Mouse (Mus musculus) testis, adult 2 months (tissue): Measurements from ENCODE around the gene Depdc1b. TPM values are rescaled to one million over a fixed set of nuclear protein-coding genes. Genes with fewer than 3 reads are reported as not detected.

ENCODE experiments used
- H3K27ac ChIP-seq: fragments of 200-500 bp; 2 replicates; pipeline ENCODE4 v1.5.1; 2012; ENCODE audit warnings: low read depth, low read length; ENCODE audit not compliant: control insufficient read depth, insufficient read depth
- H3K27me3 ChIP-seq: fragments of 200-500 bp; 2 replicates; pipeline ENCODE4 v1.6.1; 2012; ENCODE audit warnings: mild to moderate bottlenecking, low read length, moderate library complexity; ENCODE audit not compliant: control insufficient read depth, insufficient read depth
- H3K36me3 ChIP-seq: fragments of 200-500 bp; 2 replicates; pipeline ENCODE4 v1.6.1; 2012; ENCODE audit warnings: mild to moderate bottlenecking, low read length; ENCODE audit not compliant: control insufficient read depth, insufficient read depth
- H3K4me1 ChIP-seq: fragments of 200-500 bp; 2 replicates; pipeline ENCODE4 v1.6.1; 2012; ENCODE audit warnings: low read length; ENCODE audit not compliant: control insufficient read depth, insufficient read depth
- H3K4me3 ChIP-seq: fragments of 200-500 bp; 2 replicates; pipeline ENCODE4 v1.5.1; 2012; ENCODE audit warnings: low read depth, mild to moderate bottlenecking, low read length, moderate library complexity, mixed read lengths; ENCODE audit not compliant: control insufficient read depth
- CTCF ChIP-seq: fragments of 200-500 bp; IDR thresholded peaks from 2 replicates; pipeline ENCODE4 v1.5.1; 2012; ENCODE audit warnings: low read depth, mild to moderate bottlenecking, inconsistent platforms, low read length, moderate library complexity; ENCODE audit not compliant: control insufficient read depth, insufficient read depth, insufficient replicate concordance
- POLR2A ChIP-seq: fragments of 200-500 bp; IDR thresholded peaks from 2 replicates; pipeline ENCODE4 v1.6.1; 2012; ENCODE audit warnings: low read depth, mild to moderate bottlenecking, inconsistent platforms, low read length, moderate library complexity; ENCODE audit not compliant: control insufficient read depth
- polyA plus RNA-seq: library from polyadenylated mRNA; depleted of rRNA; stranded (reverse); fragments of >200 nt; gene quantifications from 2 replicates; pipeline ENCODE4 v1.2.3, GENCODE M21; 2012

Gene Depdc1b
- polyA plus RNA-seq, 1 experiment = 5.5 TPM

DNA sequence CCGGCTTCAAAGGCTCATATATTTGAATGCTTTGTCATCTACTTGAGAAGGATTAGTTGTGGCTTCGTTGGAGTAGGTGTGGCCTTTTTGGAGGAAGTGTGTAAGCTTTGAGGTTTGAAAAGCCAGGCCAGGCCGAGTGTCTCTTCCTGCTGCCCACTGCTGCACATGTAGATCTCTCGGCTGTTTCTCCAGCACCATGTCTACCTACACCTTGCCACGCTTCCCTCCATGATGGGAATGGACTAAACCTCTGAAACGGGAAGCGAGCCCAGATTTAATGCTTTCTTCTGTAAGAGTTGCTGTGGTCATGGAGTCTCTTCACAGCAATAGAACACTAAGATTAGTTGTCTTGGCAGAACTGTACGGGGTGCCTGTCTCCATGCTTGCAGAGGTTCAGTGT, 4.1 kb downstream of the Depdc1b start:
- H3K27ac ChIP-seq = no peak overlapping the region
- H3K36me3 ChIP-seq = no peaks in the 10 kb centered on the region
- TF ChIP-seq CTCF (no peak), POLR2A (no peak)

DNA sequence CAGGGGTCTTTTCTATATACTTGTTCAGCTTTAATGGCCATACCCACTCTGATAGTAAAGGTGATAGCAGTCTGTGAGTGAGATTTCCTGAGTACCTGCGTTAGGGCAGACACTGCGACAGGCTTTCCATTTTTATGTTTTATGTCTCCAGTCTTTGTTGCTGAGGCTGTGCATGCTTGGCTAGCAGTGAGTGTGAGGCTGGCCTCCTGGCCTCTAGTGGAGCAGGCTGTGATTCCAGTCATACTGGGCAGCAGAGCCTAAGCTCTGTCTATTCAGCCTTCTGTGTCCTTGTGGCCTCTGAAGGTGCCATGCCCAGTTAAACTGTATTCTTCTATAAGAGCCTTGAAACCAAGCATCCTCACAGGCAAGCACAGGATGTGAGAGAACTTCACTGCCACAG, 6.3 kb downstream of the Depdc1b start:
- Histone ChIP-seq H3K36me3 (no peaks in the 10 kb centered on the region), H3K4me3 (no peak overlapping the region), H3K27me3 (no peaks in the 10 kb centered on the region), H3K27ac (no peak overlapping the region), H3K4me1 (peaks cover 2% of the 10 kb centered on the region)
- no peak for TF ChIP-seq CTCF
- TF ChIP-seq POLR2A = no peak

More for the DNA sequence above, 4.1 kb downstream of the Depdc1b start:
- H3K27me3 ChIP-seq = no peaks in the 10 kb centered on the region
- peaks cover 5% of the 10 kb centered on the region for H3K4me1 ChIP-seq
- H3K4me3 ChIP-seq = no peak overlapping the region

GRCm38 (mm10) chr13:108323317-108323716, 7.2 kb downstream of the Depdc1b start:
- H3K27me3 ChIP-seq = no peaks in the 10 kb centered on the region
- H3K4me1 ChIP-seq = peaks cover 2% of the 10 kb centered on the region; the same call in 1 of the 2 replicates
- H3K27ac ChIP-seq = no peak overlapping the region
- no peaks in the 10 kb centered on the region for H3K36me3 ChIP-seq
- TF ChIP-seq CTCF = no peak
- no peak for TF ChIP-seq POLR2A
- H3K4me3 ChIP-seq = no peak overlapping the region

- TF ChIP-seq CTCF (no peak), POLR2A (no peak)
- no peak overlapping the region for H3K4me3 ChIP-seq
- H3K27ac ChIP-seq = no peak overlapping the region
- H3K36me3 ChIP-seq = no peaks in the 10 kb centered on the region
- no peaks in the 10 kb centered on the region for H3K27me3 ChIP-seq
- H3K4me1 ChIP-seq = peaks cover 2% of the 10 kb centered on the region; the same call in 1 of the 2 replicates
These were observed 8.0 kb downstream of the Depdc1b start for GRCm38 (mm10) chr13:108323866-108324829.

DNA sequence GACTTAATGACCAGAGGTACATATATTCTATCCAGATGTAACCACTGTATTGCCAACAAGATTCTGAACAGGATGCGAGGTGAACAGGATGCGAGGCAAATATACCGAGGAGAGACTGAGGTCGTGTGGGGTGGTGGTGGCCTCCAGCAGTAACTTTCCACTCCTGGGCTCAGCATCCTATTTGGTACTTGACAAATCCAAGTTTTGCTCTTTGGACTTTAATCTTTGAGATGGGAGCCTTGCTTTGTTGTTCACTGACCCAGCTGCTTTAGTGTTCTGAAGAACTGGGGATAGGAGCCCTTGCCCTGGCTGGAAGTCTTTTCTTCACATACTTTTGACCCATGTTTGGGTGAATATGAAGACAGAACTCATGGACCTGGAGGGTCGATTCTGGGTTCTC, 9.7 kb downstream of the Depdc1b start:
- no peaks in the 10 kb centered on the region for H3K4me1 ChIP-seq
- no peaks in the 10 kb centered on the region for H3K36me3 ChIP-seq
- no peak for TF ChIP-seq POLR2A
- no peak for TF ChIP-seq CTCF
- H3K27me3 ChIP-seq = no peaks in the 10 kb centered on the region
- no peak overlapping the region for H3K27ac ChIP-seq
- H3K4me3 ChIP-seq = no peak overlapping the region

DNA sequence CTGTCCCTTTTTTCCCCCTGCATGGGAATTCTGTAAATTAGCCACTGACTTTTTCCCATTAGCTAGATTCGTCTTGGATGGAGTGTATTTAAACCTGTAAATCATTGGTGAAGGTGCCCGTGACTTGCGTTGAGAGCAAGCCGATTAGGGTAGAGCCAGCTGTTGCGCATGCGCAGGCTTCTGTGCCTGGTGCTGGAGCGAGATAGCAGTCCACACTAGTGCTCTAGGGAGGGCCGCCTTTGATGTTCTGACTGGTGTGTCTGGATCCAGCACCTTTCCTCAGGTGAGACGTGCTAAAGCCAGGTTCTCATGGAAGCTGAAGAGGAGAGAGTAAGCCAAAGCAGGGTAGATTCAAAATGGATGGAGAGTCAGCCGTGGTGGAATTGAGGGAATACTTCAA, 10.2 kb downstream of the Depdc1b start:
- no peaks in the 10 kb centered on the region for H3K4me1 ChIP-seq
- H3K27me3 ChIP-seq = no peaks in the 10 kb centered on the region
- no peak overlapping the region for H3K4me3 ChIP-seq
- no peaks in the 10 kb centered on the region for H3K36me3 ChIP-seq
- TF ChIP-seq POLR2A = no peak
- TF ChIP-seq CTCF = no peak
- H3K27ac ChIP-seq = no peak overlapping the region

GRCm38 (mm10) chr13:108327047-108327446, 10.9 kb downstream of the Depdc1b start:
- no peaks in the 10 kb centered on the region for H3K36me3 ChIP-seq
- TF ChIP-seq POLR2A (no peak), CTCF (no peak)
- no peaks in the 10 kb centered on the region for H3K4me1 ChIP-seq
- H3K4me3 ChIP-seq = no peak overlapping the region
- no peaks in the 10 kb centered on the region for H3K27me3 ChIP-seq
- no peak overlapping the region for H3K27ac ChIP-seq
